9 mouse cellular contexts compared by ENCODE assay signal in the genomic region with DNA sequence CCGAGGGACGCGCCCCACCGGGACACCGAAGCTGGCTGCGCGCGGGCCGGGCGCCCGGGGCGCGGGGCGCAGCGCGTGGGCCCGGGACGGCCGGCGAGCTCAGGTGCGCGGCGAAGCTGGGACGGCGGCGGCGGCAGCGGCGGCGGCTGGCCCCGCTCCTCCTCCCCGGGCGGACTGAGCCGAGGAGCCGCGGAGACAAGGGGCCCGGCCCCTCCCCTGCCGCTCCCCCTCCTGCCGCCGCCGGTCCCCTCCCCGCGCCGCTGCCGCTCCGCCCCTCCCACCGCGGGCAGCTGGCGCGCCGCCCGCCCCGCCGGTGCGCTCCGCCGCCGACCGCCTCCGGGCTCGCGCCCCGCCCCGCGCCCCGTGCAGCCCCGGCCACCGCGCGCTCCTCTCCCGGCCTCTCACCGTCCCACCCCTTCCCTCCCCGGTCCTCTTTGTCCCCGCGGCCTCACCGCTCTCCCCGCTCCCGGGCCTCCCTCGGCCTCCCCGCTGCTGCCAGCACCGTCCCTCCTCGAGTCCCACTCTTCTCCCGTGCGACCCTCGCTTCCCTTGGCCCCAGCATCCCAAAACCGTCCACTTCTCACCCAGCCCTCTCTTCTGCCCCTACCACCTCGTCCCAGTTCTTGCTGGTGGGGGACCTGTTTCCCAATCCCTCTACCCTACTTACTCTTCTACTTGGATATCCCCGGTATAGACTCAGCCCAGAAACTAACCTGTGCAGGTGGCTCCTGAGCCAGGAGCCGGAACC. TPM values are rescaled to one million over a fixed set of nuclear protein-coding genes. Genes with fewer than 3 reads are reported as not detected.
DNase-seq lines count a peak whose midpoint lies in the region; ATAC-seq and TF ChIP-seq lines count a peak whose summit lies in the region.
"Had no signal": no experiment of that assay in that cellular context is flagged by ENCODE, and none has a peak within 500 bp of the region (broad histone marks: within the 10 kb centered on the region; RNA-seq: fewer than 3 reads in every experiment).

Tox3 (minus strand) TSS at position 166 of the 748 bp plus-strand sequence.

- peaks cover 2% of the 10 kb centered on the region; the same call in 1 of the 2 replicates for H3K27me3 ChIP-seq in liver, adult 2 months (ENCODE audit: control insufficient read depth, insufficient read depth, low read length)
- no peaks in the 10 kb centered on the region for H3K27me3 ChIP-seq in midbrain, embryonic 16.5 days (ENCODE audit: control insufficient read depth, insufficient read depth, low read depth, low read length)

- peak; percentile 75 for ATAC-seq in midbrain, embryonic 16.5 days

- TF ChIP-seq CTCF in bone marrow, adult 2 months (IDR thresholded peaks at IDR 0.05; ENCODE audit: control insufficient read depth, insufficient read depth, low read length) = no peak
- TF ChIP-seq CTCF in liver, adult 2 months (IDR thresholded peaks at IDR 0.05; ENCODE audit: low read depth, low read length) = no peak

- TF ChIP-seq POLR2A in bone marrow, adult 2 months (IDR thresholded peaks at IDR 0.05; ENCODE audit: borderline replicate concordance, control insufficient read depth, low read depth, low read length) = no peak
- no peak for TF ChIP-seq POLR2A in liver, adult 2 months (IDR thresholded peaks at IDR 0.05; ENCODE audit: extremely low read depth, insufficient read depth, low read length)

- no peak within 1 kb of the TSS for H3K27ac ChIP-seq in bone marrow, adult 2 months (ENCODE audit: control insufficient read depth, insufficient read depth, low read depth, low read length, poor library complexity)
- no peak within 1 kb of the TSS for H3K27ac ChIP-seq in liver, adult 2 months (replicated peaks; ENCODE audit: insufficient read depth, low read depth, low read length)
- H3K27ac ChIP-seq in midbrain, embryonic 16.5 days (ENCODE audit: low read length) = peak within 1 kb of the TSS; percentile 97

- H3K36me3 ChIP-seq in liver, adult 2 months (ENCODE audit: control insufficient read depth, insufficient read depth, low read length) = no peaks in the 10 kb centered on the region
- H3K36me3 ChIP-seq in midbrain, embryonic 16.5 days (ENCODE audit: control insufficient read depth, insufficient read depth, low read length) = no peaks in the 10 kb centered on the region

- H3K9me3 ChIP-seq in midbrain, embryonic 16.5 days (replicated peaks; ENCODE audit: control insufficient read depth, low read length, poor library complexity, severe bottlenecking) = no peaks in the 10 kb centered on the region

- peak within 1 kb of the TSS; percentile 31 for H3K4me3 ChIP-seq in bone marrow, adult 2 months (replicated peaks; ENCODE audit: control insufficient read depth, low read depth, low read length)
- H3K4me3 ChIP-seq in liver, adult 2 months (ENCODE audit: insufficient read depth, low read depth, low read length) = peak within 1 kb of the TSS; percentile 39
- H3K4me3 ChIP-seq in midbrain, embryonic 16.5 days (ENCODE audit: low read depth, low read length) = peak within 1 kb of the TSS; percentile 89

- DNase-seq in cerebellum, postnatal 10 days = peak; percentile 64 to 81
- no peak for DNase-seq in cerebellum, adult 9-10 months
- DNase-seq in gastrocnemius, postnatal 4 days (ENCODE audit: low spot score in 2 of 2) = peak; percentile 28 to 34
- DNase-seq in kidney, adult 11 months = peak; percentile 34
- no peak for DNase-seq in liver, adult 2 months (ENCODE audit: extremely low read depth, low read depth, low spot score)
- peak; percentile 65 for DNase-seq in thymus, postnatal 25 days

- WGBS in bone marrow, adult 2 months = 9% methylated on average over 55 of the region's 89 CpGs
- 7% methylated on average over 27 of the region's 89 CpGs for WGBS in liver, adult 2 months
- WGBS in midbrain, embryonic 16.5 days = 1% methylated on average over 32 of the region's 89 CpGs

- peak within 1 kb of the TSS; percentile 51 for H3K9ac ChIP-seq in liver, adult 2 months (ENCODE audit: low read depth, low read length)
- H3K9ac ChIP-seq in midbrain, embryonic 16.5 days (ENCODE audit: low read depth, low read length) = peak within 1 kb of the TSS; percentile 96

- no peaks in the 10 kb centered on the region; the same call in 1 of the 2 replicates for H3K4me1 ChIP-seq in bone marrow, adult 2 months (ENCODE audit: control insufficient read depth, insufficient read depth, low read length)
- no peaks in the 10 kb centered on the region for H3K4me1 ChIP-seq in liver, adult 2 months (ENCODE audit: control insufficient read depth, insufficient read depth, low read length)
- H3K4me1 ChIP-seq in midbrain, embryonic 16.5 days (ENCODE audit: control insufficient read depth, insufficient read depth, low read length) = peaks cover 19% of the 10 kb centered on the region

- H3K4me2 ChIP-seq in midbrain, embryonic 16.5 days (ENCODE audit: low read length) = peak within 1 kb of the TSS; percentile 67

- no peaks in the 10 kb centered on the region for H3K79me2 ChIP-seq in liver, adult 2 months (ENCODE audit: control insufficient read depth, insufficient read depth, low read length)

RNA-seq across cellular contexts. Expression of gene Tox3, which starts in this region (rescaled TPM):
- polyA plus RNA-seq in bone marrow, adult 2 months (2011; ENCODE audit: insufficient read depth, insufficient read length, low replicate concordance, missing spikeins) = 0.60 TPM in 1 of 2 replicates, not detected in the other
- total RNA-seq in gastrocnemius, postnatal 4 days (2021) = 1 to 10 TPM; 1.8 TPM
- total RNA-seq in liver, adult 2 months (2014; rRNA removed) = not detected in 2 replicates
- 0.07 and 0.10 TPM in 2 replicates for polyA plus RNA-seq in liver, adult 2 months (2012; rRNA removed)
- polyA plus RNA-seq in midbrain, embryonic 16.5 days (2015; fragmentation: Nextera tagmentation; extraction: Ambion mirVana) = 17.3 and 21.9 TPM in 2 replicates
- polyA plus RNA-seq: C2C12 had no signal

Comparison
In these comparisons a context has a peak if more than half of its experiments do, and no peak if none do; other contexts are left out.
1. RNA of gene Tox3 (polyA plus RNA-seq): 17.3 to 21.9 TPM in midbrain, embryonic 16.5 days; 0.60 TPM in bone marrow, adult 2 months and 0.07 to 0.10 TPM in liver, adult 2 months; every median in the first group is over 10 times any median in the second.
2. DNase-seq: peak in cerebellum, postnatal 10 days (2 of 2), gastrocnemius, postnatal 4 days (2 of 2), kidney, adult 11 months (single experiment) and thymus, postnatal 25 days (single experiment); none in cerebellum, adult 9-10 months (single experiment) and liver, adult 2 months (single experiment).
3. H3K4me3 ChIP-seq: peak in every context shown above with its lines; median percentile 89 in midbrain, embryonic 16.5 days; 39 in liver, adult 2 months; 31 in bone marrow, adult 2 months.